ENCODE assay signal across 8 mouse cellular contexts in genomic region chr5:136252899-136253298, GRCm38 (mm10). TPM values are rescaled to one million over a fixed set of nuclear protein-coding genes. Genes with fewer than 3 reads are reported as not detected.
DNase-seq lines count a peak whose midpoint lies in the region; ATAC-seq and TF ChIP-seq lines count a peak whose summit lies in the region.

No protein-coding gene starts in this region.

- intact Hi-C loops in gastrocnemius, adult 2 months (cut with DNase I) = loop anchor here (1.0 to 10.0 kb wide), 3 partner anchors 36 to 118 kb away; partner anchors contain the start of genes Alkbh4 and Lrwd1
- intact Hi-C loops in left cerebral cortex, postnatal 4 days (cut with DNase I) = loop anchor here (2.0 kb wide), 1 partner anchor 50 kb away; no protein-coding TSS in a partner anchor

- H3K36me3 ChIP-seq in liver, embryonic 12.5 days = peaks cover 9% of the 10 kb centered on the region
- H3K36me3 ChIP-seq in intestine, postnatal 0 days (ENCODE audit: control insufficient read depth, insufficient read depth) = peaks cover 21% of the 10 kb centered on the region
- H3K36me3 ChIP-seq in midbrain, embryonic 16.5 days (ENCODE audit: control insufficient read depth, insufficient read depth, low read length) = 0 out of 2 replicates have a peak, but pooled peaks cover 4% of the 10 kb centered on the region

- peak; percentile 76 for DNase-seq in liver
- DNase-seq in cerebellum, postnatal 25 days = peak; percentile 77 to 86
- peak; percentile 85 for DNase-seq in gastrocnemius, adult 2 months
- peak; percentile 83 for DNase-seq in left cerebral cortex, postnatal 4 days
- peak; percentile 59 to 69 for DNase-seq in spleen, postnatal 36 days (ENCODE audit: low spot score in 2 of 2)

- peak; percentile 98; the same call in 1 of the 2 replicates for TF ChIP-seq CTCF in gastrocnemius, adult 2 months (IDR thresholded peaks at IDR 0.05)
- TF ChIP-seq CTCF in intestine, postnatal 0 days (IDR thresholded peaks at IDR 0.05; ENCODE audit: low read depth) = peak; percentile 96

- H3K4me2 ChIP-seq in liver, embryonic 12.5 days = no peak overlapping the region
- H3K4me2 ChIP-seq in intestine, postnatal 0 days (replicated peaks; ENCODE audit: low read depth) = no peak overlapping the region
- no peak overlapping the region for H3K4me2 ChIP-seq in midbrain, embryonic 16.5 days (ENCODE audit: low read length)

- no peak overlapping the region for H3K4me3 ChIP-seq in liver, embryonic 12.5 days
- no peak overlapping the region for H3K4me3 ChIP-seq in gastrocnemius, adult 2 months
- H3K4me3 ChIP-seq in intestine, postnatal 0 days (ENCODE audit: low read depth, low read length) = no peak overlapping the region
- no peak overlapping the region for H3K4me3 ChIP-seq in midbrain, embryonic 16.5 days (ENCODE audit: low read depth, low read length)

- 11% methylated on average over 17 of the region's 17 CpGs for WGBS in liver, embryonic 12.5 days (ENCODE audit: insufficient replicate concordance)
- 24% methylated on average over 17 of the region's 17 CpGs for WGBS in intestine, postnatal 0 days
- 18% methylated on average over 17 of the region's 17 CpGs for WGBS in midbrain, embryonic 16.5 days

- H3K27ac ChIP-seq in liver, embryonic 12.5 days = no peak overlapping the region
- H3K27ac ChIP-seq in gastrocnemius, adult 2 months = no peak overlapping the region
- no peak overlapping the region for H3K27ac ChIP-seq in intestine, postnatal 0 days (ENCODE audit: low read depth, low read length)
- H3K27ac ChIP-seq in midbrain, embryonic 16.5 days (ENCODE audit: low read length) = no peak overlapping the region

- ATAC-seq in liver, embryonic 12.5 days = no peak
- ATAC-seq in intestine, postnatal 0 days = peak; percentile 46
- peak; percentile 62; the same call in 1 of the 2 replicates for ATAC-seq in midbrain, embryonic 16.5 days

- H3K9ac ChIP-seq in liver, embryonic 12.5 days = no peak overlapping the region
- no peak overlapping the region for H3K9ac ChIP-seq in intestine, postnatal 0 days (ENCODE audit: low read depth, low read length)
- no peak overlapping the region for H3K9ac ChIP-seq in midbrain, embryonic 16.5 days (ENCODE audit: low read depth, low read length)

- no peaks in the 10 kb centered on the region for H3K9me3 ChIP-seq in liver, embryonic 12.5 days (replicated peaks)
- no peaks in the 10 kb centered on the region for H3K9me3 ChIP-seq in intestine, postnatal 0 days (ENCODE audit: control insufficient read depth)
- no peaks in the 10 kb centered on the region for H3K9me3 ChIP-seq in midbrain, embryonic 16.5 days (replicated peaks; ENCODE audit: control insufficient read depth, low read length, poor library complexity, severe bottlenecking)

- H3K4me1 ChIP-seq in liver, embryonic 12.5 days = peaks cover 5% of the 10 kb centered on the region; the same call in 1 of the 2 replicates
- no peaks in the 10 kb centered on the region for H3K4me1 ChIP-seq in intestine, postnatal 0 days (replicated peaks; ENCODE audit: control insufficient read depth, insufficient read depth, low read length)
- H3K4me1 ChIP-seq in midbrain, embryonic 16.5 days (ENCODE audit: control insufficient read depth, insufficient read depth, low read length) = no peaks in the 10 kb centered on the region

- no peaks in the 10 kb centered on the region for H3K27me3 ChIP-seq in liver, embryonic 12.5 days (replicated peaks)
- H3K27me3 ChIP-seq in intestine, postnatal 0 days (replicated peaks; ENCODE audit: control insufficient read depth, insufficient read depth, low read length) = no peaks in the 10 kb centered on the region
- H3K27me3 ChIP-seq in midbrain, embryonic 16.5 days (ENCODE audit: control insufficient read depth, insufficient read depth, low read depth, low read length) = no peaks in the 10 kb centered on the region

RNA-seq across cellular contexts. Expression of gene Sh2b2, which starts 6.5 kb away (rescaled TPM):
- 2.6 and 3.1 TPM in 2 replicates for polyA plus RNA-seq in liver, embryonic 12.5 days (2016; fragmentation: Nextera tagmentation; extraction: Ambion mirVana)
- 1 to 10 TPM; 2.4 to 3.0 TPM for total RNA-seq in gastrocnemius, adult 2 months (2021)
- polyA plus RNA-seq in intestine, postnatal 0 days (2015; fragmentation: Nextera tagmentation; extraction: Ambion mirVana) = 1.0 and 1.1 TPM in 2 replicates
- 10 to 100 TPM; 40.0 to 40.8 TPM for total RNA-seq in left cerebral cortex, postnatal 4 days (2021)
- 24.8 and 24.9 TPM in 2 replicates for polyA plus RNA-seq in midbrain, embryonic 16.5 days (2015; fragmentation: Nextera tagmentation; extraction: Ambion mirVana)

RNA-seq across cellular contexts. Expression of gene Prkrip1, which starts 54.1 kb away (rescaled TPM):
- polyA plus RNA-seq in liver, embryonic 12.5 days (2016; fragmentation: Nextera tagmentation; extraction: Ambion mirVana) = 36.3 and 41.3 TPM in 2 replicates
- 10 to 100 TPM; 20.3 to 23.6 TPM for total RNA-seq in gastrocnemius, adult 2 months (2021)
- 37.7 and 40.0 TPM in 2 replicates for polyA plus RNA-seq in intestine, postnatal 0 days (2015; fragmentation: Nextera tagmentation; extraction: Ambion mirVana)
- total RNA-seq in left cerebral cortex, postnatal 4 days (2021) = 10 to 100 TPM; 40.3 to 42.6 TPM
- 59.4 and 73.5 TPM in 2 replicates for polyA plus RNA-seq in midbrain, embryonic 16.5 days (2015; fragmentation: Nextera tagmentation; extraction: Ambion mirVana)
